Mouse (Mus musculus) retina, postnatal 7 days (tissue): Measurements from ENCODE around the gene 4931422A03Rik.

ENCODE experiments used
- DNase-seq: peaks from one replicate; pipeline ENCODE4 v3.0.0-alpha.2; 2012; ENCODE audit warnings: low read depth, low spot score

Gene 4931422A03Rik

GRCm38 (mm10) chr2:103936666-103937065, 91.5 kb downstream of the 4931422A03Rik start:
- no peak for DNase-seq

- no peak for DNase-seq
These were observed 92.3 kb downstream of the 4931422A03Rik start for GRCm38 (mm10) chr2:103935691-103936435.

- no peak for DNase-seq
These were observed 93.5 kb downstream of the 4931422A03Rik start for GRCm38 (mm10) chr2:103934670-103935069.

- no peak for DNase-seq
These were observed 93.9 kb downstream of the 4931422A03Rik start for GRCm38 (mm10) chr2:103934270-103934669.

- DNase-seq, result no peak
These were observed 95.7 kb downstream of the 4931422A03Rik start for GRCm38 (mm10) chr2:103932480-103932879.

GRCm38 (mm10) chr2:103932025-103932424, 96.1 kb downstream of the 4931422A03Rik start:
- no peak for DNase-seq

- DNase-seq, result no peak
These were observed 96.7 kb downstream of the 4931422A03Rik start for GRCm38 (mm10) chr2:103931511-103931911.

GRCm38 (mm10) chr2:103930306-103931019, 97.7 kb downstream of the 4931422A03Rik start:
- no peak for DNase-seq

GRCm38 (mm10) chr2:103927610-103928145, 100.5 kb downstream of the 4931422A03Rik start:
- no peak for DNase-seq

GRCm38 (mm10) chr2:103926586-103927113, 101.5 kb downstream of the 4931422A03Rik start:
- no peak for DNase-seq

GRCm38 (mm10) chr2:103919488-103919887, 108.7 kb downstream of the 4931422A03Rik start:
- DNase-seq, result no peak

GRCm38 (mm10) chr2:103918375-103918774, 109.8 kb downstream of the 4931422A03Rik start:
- DNase-seq, result no peak

GRCm38 (mm10) chr2:103917375-103917774, 110.8 kb downstream of the 4931422A03Rik start:
- no peak for DNase-seq
